Mouse (Mus musculus) thymus, postnatal 14 days (tissue): ENCODE results near the gene Slco3a1.
A peak's percentile ranks its signal among the peaks of the same experiment; 100 is the strongest.

Experiments used
- DNase-seq: peaks from one replicate; pipeline ENCODE4 v3.0.0; 2021

Slco3a1 gene

DNA sequence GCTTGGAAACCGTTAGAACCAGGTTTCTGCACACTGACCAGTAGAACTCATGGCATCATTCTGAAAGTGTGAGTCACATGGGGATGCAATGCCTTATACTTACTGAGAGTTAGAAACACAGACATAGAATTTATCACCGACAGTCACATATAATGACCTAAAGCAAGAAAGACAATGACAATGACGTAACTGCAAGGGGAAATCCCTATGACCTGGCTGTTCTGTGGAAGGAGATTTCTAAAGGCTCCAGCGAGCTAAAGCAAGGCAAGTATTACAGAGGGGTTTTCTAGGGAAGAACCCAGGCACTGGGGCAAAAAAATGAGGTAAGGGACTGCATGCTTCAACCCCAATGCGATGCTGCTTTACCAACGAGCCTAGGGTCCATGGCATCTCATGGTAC is 26.9 kb downstream of the Slco3a1 start:
- no peak for DNase-seq

GRCm38 (mm10) chr7:74526030-74526429 is 28.6 kb downstream of the Slco3a1 start:
- no peak for DNase-seq

- no peak for DNase-seq
These were observed 29.0 kb downstream of the Slco3a1 start for GRCm38 (mm10) chr7:74525586-74525985.

GRCm38 (mm10) chr7:74524188-74524971 is 30.2 kb downstream of the Slco3a1 start:
- DNase-seq: no peak

GRCm38 (mm10) chr7:74523086-74523485 is 31.5 kb downstream of the Slco3a1 start:
- no peak for DNase-seq

DNA sequence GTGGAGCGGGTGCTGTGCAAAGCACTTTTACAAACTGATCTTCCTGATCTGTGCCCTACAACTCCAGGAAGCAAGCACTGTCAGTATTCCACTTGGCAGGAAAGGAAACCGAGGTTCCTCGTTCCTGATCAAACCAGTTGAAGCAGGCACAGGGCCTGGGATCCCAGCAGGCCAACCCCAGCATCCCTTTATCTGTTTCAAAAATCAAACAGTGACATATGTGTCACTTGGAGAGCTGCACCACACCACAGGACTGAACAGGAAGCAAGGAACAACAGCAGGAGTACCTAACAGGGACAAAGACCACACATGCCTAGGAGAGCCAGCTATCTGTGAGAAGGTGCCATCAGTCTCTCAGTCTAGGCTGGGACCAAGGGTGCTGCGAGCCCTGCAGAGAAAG is 32.3 kb downstream of the Slco3a1 start:
- DNase-seq: no peak

DNA sequence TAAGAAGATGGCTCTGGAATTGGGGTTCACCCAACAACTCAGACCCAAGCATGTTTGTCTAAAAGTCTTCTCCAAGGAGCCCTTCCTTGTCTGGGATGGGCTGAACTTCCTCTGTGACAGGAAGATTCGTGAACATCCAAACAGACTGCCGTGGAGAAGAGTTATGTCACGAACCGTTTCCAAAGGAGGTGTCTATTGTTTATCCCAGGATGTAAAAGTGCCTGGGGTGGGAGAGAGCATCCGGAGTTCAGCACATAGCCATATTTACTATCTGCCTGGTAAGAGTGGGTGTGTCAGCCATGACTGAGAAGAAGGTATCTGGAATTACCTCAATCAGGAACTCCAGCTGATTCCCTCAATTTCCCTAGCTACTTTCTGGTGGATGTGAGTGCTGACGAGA is 35.2 kb downstream of the Slco3a1 start:
- DNase-seq: no peak

DNA sequence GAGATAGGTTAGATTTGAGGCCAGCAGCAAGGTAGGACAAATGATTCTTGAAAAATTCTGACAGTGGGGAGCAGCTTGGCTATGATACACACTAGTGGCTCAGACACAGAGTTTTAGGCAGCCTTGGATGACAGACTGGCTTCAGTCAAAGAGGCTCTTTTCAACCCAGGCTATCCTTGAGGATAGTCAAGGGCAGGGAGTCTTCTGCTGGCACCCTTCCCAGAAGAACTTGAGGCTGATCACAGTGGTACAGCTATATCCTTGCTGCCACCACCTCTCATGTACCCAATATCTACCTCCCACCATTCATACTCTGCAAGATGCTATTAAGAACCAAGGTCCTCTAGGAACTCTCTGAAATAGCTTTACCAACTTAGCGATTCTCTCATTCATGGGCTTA is 35.8 kb downstream of the Slco3a1 start:
- no peak for DNase-seq

- DNase-seq: no peak
These were observed 36.3 kb downstream of the Slco3a1 start for GRCm38 (mm10) chr7:74518255-74518654.

DNA sequence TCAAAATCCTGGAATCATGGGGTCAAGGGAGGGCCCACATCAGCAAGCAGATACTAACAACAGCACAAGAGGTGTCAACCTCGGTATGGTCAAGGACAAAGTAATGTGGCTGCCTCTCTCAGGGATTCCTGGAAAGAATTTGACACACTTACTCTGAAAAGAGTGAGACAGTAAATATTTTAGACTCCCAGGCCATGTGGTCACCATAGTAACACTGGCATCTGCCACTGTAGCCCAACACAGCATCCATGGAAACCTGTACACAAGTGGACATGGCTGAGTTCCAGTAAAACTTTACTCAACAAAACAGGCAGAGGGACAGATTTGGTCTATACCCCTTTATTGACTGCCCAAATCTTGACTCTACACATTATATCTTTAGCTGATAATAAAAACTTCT is 43.9 kb downstream of the Slco3a1 start:
- DNase-seq: no peak

DNA sequence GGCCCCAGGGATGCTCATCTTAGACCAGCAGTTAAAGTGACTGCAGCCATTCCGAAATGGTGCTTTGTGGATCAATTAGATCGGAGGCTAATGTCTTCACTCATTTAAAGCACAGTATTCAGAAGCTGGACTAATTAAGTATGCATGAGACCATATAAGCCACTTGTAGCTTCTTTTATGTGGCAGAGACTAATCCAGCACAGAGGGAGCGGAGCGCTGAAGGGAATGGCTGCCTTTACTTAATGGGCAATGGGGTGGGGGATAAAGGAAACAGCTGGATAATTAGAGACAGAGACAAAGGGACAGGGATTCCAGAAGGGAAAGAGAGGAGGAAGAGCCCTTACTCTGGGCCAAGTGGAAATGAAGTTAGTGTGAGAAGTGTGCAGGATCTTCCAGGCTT is 46.4 kb downstream of the Slco3a1 start:
- DNase-seq: no peak

GRCm38 (mm10) chr7:74506856-74507255 is 47.7 kb downstream of the Slco3a1 start:
- DNase-seq: no peak

- DNase-seq: no peak
These were observed 48.9 kb downstream of the Slco3a1 start for GRCm38 (mm10) chr7:74505635-74506034.

GRCm38 (mm10) chr7:74501187-74501586 is 53.4 kb downstream of the Slco3a1 start:
- no peak for DNase-seq

DNA sequence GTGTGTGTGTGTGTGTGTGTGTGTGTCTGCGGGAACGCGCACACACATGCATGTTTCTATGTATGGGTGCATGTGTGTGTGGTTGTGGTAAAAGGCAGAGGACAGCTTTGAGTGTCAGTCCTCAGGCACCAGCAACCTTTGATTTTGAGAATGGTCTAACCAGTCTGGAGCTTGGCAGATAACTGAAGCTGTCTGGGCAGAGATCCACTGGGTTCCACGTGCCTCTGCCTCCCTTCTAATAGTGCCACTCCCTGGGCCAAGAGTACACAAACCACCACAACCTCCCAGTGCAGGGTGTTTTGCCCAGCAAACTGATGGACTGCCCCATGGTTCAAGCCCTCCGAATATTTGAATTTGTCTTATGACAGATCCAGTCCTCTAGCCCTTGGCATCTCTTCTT is 55.1 kb downstream of the Slco3a1 start:
- no peak for DNase-seq

DNA sequence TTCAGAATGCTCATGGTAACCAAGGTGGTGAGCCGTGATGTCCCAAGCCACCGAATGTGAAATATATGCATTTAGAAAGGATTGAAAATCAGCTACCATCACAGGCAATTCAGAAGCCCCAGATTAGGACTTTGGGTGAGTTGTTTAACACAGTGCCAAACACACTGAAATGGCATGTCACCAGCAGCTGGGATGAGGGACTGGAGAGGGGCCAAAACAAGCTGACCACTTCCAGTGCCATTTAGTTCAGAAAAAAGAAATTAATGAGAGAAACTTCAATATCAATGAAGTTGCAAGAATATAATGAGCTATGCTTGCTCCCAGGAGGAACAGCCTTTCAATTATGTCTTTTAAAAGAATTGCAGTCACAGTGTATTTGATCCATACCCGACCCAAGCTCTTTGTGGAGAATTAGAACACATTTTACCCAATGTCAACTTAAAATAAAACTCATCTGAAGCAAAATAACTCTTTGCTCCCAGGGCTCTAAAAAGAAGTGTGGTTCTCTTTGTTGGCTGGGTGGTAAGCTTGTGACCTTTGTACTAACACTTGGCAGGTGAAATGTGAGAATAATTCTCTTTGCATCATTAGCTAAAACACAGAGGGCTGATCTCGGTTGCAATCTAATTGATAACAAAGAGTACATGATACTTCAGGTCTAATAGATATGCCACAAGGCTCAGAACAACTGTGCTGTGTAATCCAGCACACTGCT is 56.2 kb downstream of the Slco3a1 start:
- no peak for DNase-seq

GRCm38 (mm10) chr7:74497203-74497602 is 57.4 kb downstream of the Slco3a1 start:
- DNase-seq: peak; percentile 22

DNA sequence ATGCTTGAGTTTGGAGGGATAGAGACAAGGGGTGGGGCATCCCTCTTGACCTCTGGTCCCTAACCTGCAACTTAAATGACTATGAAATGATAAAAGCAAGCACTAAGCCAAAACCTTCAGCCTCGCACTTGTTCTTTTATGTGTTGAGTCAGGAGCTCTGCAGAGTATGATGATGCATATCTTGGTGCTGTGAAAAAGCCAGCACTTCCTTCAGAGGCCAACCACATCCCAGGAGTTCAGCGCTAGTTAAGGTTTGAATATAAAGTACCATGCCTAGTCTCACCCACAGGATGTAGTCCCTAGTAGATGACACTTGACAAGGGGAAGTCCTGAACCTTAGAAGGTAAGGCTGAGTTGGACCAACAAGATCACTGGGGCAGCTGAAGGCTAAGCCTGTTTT is 59.1 kb downstream of the Slco3a1 start:
- peak; percentile 45 for DNase-seq

GRCm38 (mm10) chr7:74493775-74494174 is 60.8 kb downstream of the Slco3a1 start:
- DNase-seq: no peak

- no peak for DNase-seq
These were observed 62.8 kb downstream of the Slco3a1 start for GRCm38 (mm10) chr7:74491683-74492355.

DNA sequence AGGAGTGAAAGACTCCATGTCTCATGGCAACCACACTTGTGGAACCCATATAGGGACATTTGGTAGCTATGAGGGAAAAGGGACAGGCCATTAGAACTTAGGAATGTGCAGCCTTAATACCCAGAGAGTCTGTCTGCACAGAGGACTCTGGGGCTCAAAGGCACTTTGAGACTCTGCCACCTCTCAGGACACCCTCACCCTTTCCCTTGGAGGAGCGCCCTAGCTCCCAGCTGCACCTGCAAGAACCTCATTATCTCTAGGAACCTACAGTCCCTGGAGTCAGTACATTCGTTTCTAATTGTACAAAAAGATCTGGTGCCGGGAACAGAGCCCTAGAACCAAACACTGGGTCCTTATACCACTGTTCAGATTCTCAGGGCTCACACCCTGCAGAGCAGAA is 66.4 kb downstream of the Slco3a1 start:
- DNase-seq: no peak

- DNase-seq: no peak
These were observed 66.9 kb downstream of the Slco3a1 start for GRCm38 (mm10) chr7:74487727-74488126.

DNA sequence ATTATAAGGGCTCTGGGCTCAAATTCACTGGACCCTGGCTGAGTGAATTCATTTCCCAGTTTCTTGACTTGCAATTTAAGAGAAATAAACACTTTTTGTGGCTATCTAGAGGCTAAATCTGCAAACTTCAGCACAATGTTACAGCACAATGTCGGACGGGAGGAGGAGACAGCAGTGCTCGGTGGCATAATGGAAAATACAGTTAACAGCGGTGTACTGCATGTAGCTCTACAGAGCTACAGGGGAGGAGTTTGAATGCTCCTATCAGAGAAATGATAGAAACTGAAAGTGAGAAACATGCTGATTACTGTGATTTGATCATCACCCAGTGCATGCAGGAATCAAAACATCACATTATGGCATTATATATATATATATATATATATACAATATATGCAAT is 68.5 kb downstream of the Slco3a1 start:
- no peak for DNase-seq

GRCm38 (mm10) chr7:74485669-74486068 is 68.9 kb downstream of the Slco3a1 start:
- no peak for DNase-seq
